ENCODE assay signal across 17 mouse cellular contexts in the genomic region with DNA sequence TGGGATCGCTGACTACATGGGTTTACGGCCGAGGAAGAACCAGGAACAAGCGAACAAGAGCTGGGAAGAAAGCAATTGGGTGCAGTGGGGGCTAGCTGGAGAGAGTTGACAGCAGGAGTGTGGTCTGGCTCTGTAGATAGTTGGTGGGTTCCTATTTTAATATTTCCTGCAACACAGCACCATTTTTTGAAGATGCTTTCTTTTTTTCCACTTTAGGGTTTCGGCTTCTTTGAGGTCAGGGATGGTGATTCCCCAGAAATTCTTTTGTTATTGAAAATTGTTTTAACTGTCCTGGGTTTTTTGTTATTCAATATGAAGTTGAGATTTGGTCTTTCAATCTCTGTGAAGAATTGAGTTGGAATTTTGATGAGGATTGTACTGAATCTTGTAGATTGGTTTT.
"Had no signal": no experiment of that assay in that cellular context is flagged by ENCODE, and none has a peak within 500 bp of the region (broad histone marks: within the 10 kb centered on the region; RNA-seq: fewer than 3 reads in every experiment).

No protein-coding gene starts in this region.

- H3K4me2 ChIP-seq: neural tube, embryonic 12.5 days; neural tube, embryonic 13.5 days; neural tube, embryonic 15.5 days; stomach, embryonic 15.5 days had no signal

- H3K27ac ChIP-seq: neural tube, embryonic 12.5 days; neural tube, embryonic 13.5 days; neural tube, embryonic 15.5 days; stomach, embryonic 15.5 days; stomach, postnatal 0 days had no signal

- DNase-seq: retina, postnatal 1 day; right cerebral cortex, adult 18-20 months; right cerebral cortex, postnatal 14 days; right cerebral cortex, postnatal 25 days; right cerebral cortex, postnatal 4 days; spleen, adult 18-20 months; thymus, adult 18-20 months; thymus, adult 2 months; thymus, postnatal 14 days; thymus, postnatal 25 days; thymus, postnatal 36 days; thymus, postnatal 4 days had no signal

- H3K9me3 ChIP-seq: neural tube, embryonic 12.5 days; neural tube, embryonic 13.5 days; neural tube, embryonic 15.5 days; stomach, embryonic 15.5 days had no signal

- H3K9ac ChIP-seq: neural tube, embryonic 12.5 days; neural tube, embryonic 13.5 days; neural tube, embryonic 15.5 days; stomach, embryonic 15.5 days had no signal

- H3K4me3 ChIP-seq: neural tube, embryonic 12.5 days; neural tube, embryonic 13.5 days; neural tube, embryonic 15.5 days; stomach, embryonic 15.5 days had no signal

- H3K36me3 ChIP-seq: neural tube, embryonic 12.5 days; neural tube, embryonic 13.5 days; neural tube, embryonic 15.5 days; stomach, embryonic 15.5 days had no signal

- H3K4me1 ChIP-seq: neural tube, embryonic 12.5 days; neural tube, embryonic 13.5 days; neural tube, embryonic 15.5 days; stomach, embryonic 15.5 days had no signal

- H3K27me3 ChIP-seq: neural tube, embryonic 12.5 days; neural tube, embryonic 13.5 days; neural tube, embryonic 15.5 days; stomach, embryonic 15.5 days had no signal
